Mouse (Mus musculus) erythroblast, embryonic 14.5 days (primary cell): Measurements from ENCODE around the gene Zfand3.

ENCODE experiments used
- GATA1 ChIP-seq: IDR thresholded peaks from 2 replicates; pipeline ENCODE4 v1.6.1; 2012; ENCODE audit warnings: low read length, inconsistent platforms, mixed read lengths
- TAL1 ChIP-seq: IDR thresholded peaks from 3 replicates; pipeline ENCODE4 v1.6.1; 2012; ENCODE audit warnings: low read length, inconsistent platforms, mixed read lengths

- TF ChIP-seq GATA1 (no peak), TAL1 (no peak)
These were observed 239.0 kb downstream of the Zfand3 start for GRCm38 (mm10) chr17:30243540-30243939.
